Mouse (Mus musculus) ES-Bruce4 (cell line): ENCODE measurements at regions not wholly inside any gene's neighbourhood (a gene's known extent, or its start where the extent isn't known, plus 50 kb on each side); places are given as distances from the start of the nearest gene placed in this dataset.

Experiments
- CTCF ChIP-seq: IDR thresholded peaks from one replicate; pipeline ENCODE4 v1.8.1; 2011; ENCODE audit warnings: low read depth, low read length
- POLR2A ChIP-seq: IDR thresholded peaks from one replicate; pipeline ENCODE4 v1.8.1; 2011; ENCODE audit warnings: low read length; ENCODE audit not compliant: insufficient read depth

DNA sequence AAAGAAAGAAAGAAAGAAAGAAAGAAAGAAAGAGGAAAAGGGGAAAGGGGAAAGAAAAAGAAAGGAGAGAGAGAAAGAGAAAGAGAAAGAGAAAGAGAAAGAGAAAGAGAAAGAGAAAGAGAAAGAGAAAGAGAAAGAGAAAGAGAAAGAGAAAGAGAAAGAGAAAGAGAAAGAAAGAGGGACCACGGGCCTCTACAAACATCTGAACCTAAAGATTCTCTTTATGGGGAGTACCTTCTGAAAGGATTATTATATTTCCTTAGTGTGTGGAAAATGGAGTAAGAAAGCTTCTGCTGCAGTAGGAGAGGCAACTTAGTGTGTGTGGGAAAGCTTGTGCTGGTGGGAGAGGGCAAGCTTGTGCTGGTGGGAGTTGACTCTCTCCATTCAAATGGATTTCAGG is 147.1 kb downstream of the Cth start:
- TF ChIP-seq POLR2A (no peak), CTCF (no peak)
